Mouse (Mus musculus): ENCODE results near the gene Nln.

- TF ChIP-seq CTCF (IDR thresholded peaks at IDR 0.05; ENCODE audit: control insufficient read depth, insufficient read depth, low read length) (no peak), POLR2A (IDR thresholded peaks at IDR 0.05; ENCODE audit: borderline replicate concordance, control insufficient read depth, low read depth, low read length) (no peak)
These were observed 35.2 kb downstream of the Nln start for GRCm38 (mm10) chr13:104074230-104074629.

Measured in bone marrow, adult 2 months (tissue).